Mouse (Mus musculus) G1E (cell line): Measurements from ENCODE around the gene Gm813. TPM values are rescaled to one million over a fixed set of nuclear protein-coding genes. Genes with fewer than 3 reads are reported as not detected.
A peak's percentile ranks its signal among the peaks of the same experiment; 100 is the strongest.

Source experiments
- ATAC-seq: 2 replicates; pipeline ENCODE4 v1.8.0; 2016; ENCODE audit warnings: mild to moderate bottlenecking; ENCODE audit not compliant: insufficient number of reproducible peaks, poor library complexity, low FRiP score, severe bottlenecking; ENCODE audit errors: extremely low read depth
- DNase-seq: peaks from one replicate; pipeline ENCODE4 v3.0.0; 2012; ENCODE audit warnings: low spot score
- H3K27me3 ChIP-seq: 2 replicates; pipeline ENCODE4 v1.6.1; 2012; ENCODE audit warnings: mild to moderate bottlenecking, low read length, inconsistent platforms; ENCODE audit not compliant: insufficient read depth
- H3K36me3 ChIP-seq: replicated peaks from 2 replicates; pipeline ENCODE3; 2012; ENCODE audit warnings: mild to moderate bottlenecking, inconsistent platforms
- H3K4me1 ChIP-seq: 2 replicates; pipeline ENCODE4 v1.6.1; 2012; ENCODE audit warnings: low read depth, low read length, inconsistent platforms, mixed read lengths; ENCODE audit not compliant: insufficient read depth
- H3K4me3 ChIP-seq: 2 replicates; pipeline ENCODE4 v1.5.1; 2012; ENCODE audit warnings: low read depth, mild to moderate bottlenecking, inconsistent platforms, low read length, moderate library complexity, mixed read lengths
- H3K9me3 ChIP-seq: replicated peaks from 2 replicates; pipeline ENCODE4 v1.6.1; 2012; ENCODE audit warnings: inconsistent platforms
- CTCF ChIP-seq: IDR thresholded peaks from 2 replicates; pipeline ENCODE4 v1.5.1; 2012; ENCODE audit warnings: low read depth, low read length, inconsistent platforms, mixed read lengths
- GATA1 ChIP-seq: IDR thresholded peaks from 2 replicates; pipeline ENCODE4 v1.6.1; 2012; ENCODE audit warnings: borderline replicate concordance, low read length, inconsistent platforms, mixed read lengths
- GATA2 ChIP-seq: IDR thresholded peaks from 2 replicates; pipeline ENCODE4 v1.6.1; 2012; ENCODE audit warnings: low read depth, low read length, inconsistent platforms, borderline replicate concordance
- POLR2AphosphoS5 ChIP-seq: IDR thresholded peaks from 2 replicates; pipeline ENCODE4 v1.6.1; 2012; ENCODE audit warnings: low read depth, low read length, inconsistent platforms; ENCODE audit not compliant: insufficient replicate concordance
- TAL1 ChIP-seq: conservative IDR thresholded peaks from 2 replicates; pipeline ENCODE4 v1.6.1; 2012; ENCODE audit warnings: low read depth, low read length, inconsistent platforms, mixed read lengths
- polyA plus RNA-seq: library from polyadenylated mRNA; stranded (reverse); fragments of >175 nt; gene quantifications from 2 replicates; pipeline ENCODE4 v1.2.3, GENCODE M21; 2012
- total RNA-seq, 2 experiments: library from RNA; stranded (forward) in 1 of 2; stranded (reverse) in 1 of 2; fragments of 200-1000 nt in 1 of 2; fragments of >200 nt in 1 of 2; fragmentation: Nextera tagmentation in 1 of 2; gene quantifications; 2 replicates each; pipeline ENCODE4 v1.2.3; 2014 to 2017

Gene Gm813
- total and polyA plus RNA-seq, 3 experiments, result 0.22 TPM; not detected in 2

GRCm38 (mm10) chr16:58622377-58622776, 5.6 kb upstream of the Gm813 start:
- TF ChIP-seq GATA1, result no peak
- TF ChIP-seq POLR2AphosphoS5, result no peak
- TF ChIP-seq GATA2, result no peak
- no peak for TF ChIP-seq CTCF
- TF ChIP-seq TAL1, result no peak

GRCm38 (mm10) chr16:58617346-58617745, 568 bp upstream of the Gm813 start:
- TF ChIP-seq CTCF (no peak), GATA2 (no peak), GATA1 (no peak), TAL1 (no peak), POLR2AphosphoS5 (no peak)
- Histone ChIP-seq H3K9me3 (no peaks in the 10 kb centered on the region), H3K27me3 (no peaks in the 10 kb centered on the region), H3K4me3 (no peak overlapping the region), H3K36me3 (no peaks in the 10 kb centered on the region), H3K4me1 (peaks cover 29% of the 10 kb centered on the region)
- DNase-seq (no peak), ATAC-seq (no peak)

More at GRCm38 (mm10) chr16:58622377-58622776, 5.6 kb upstream of the Gm813 start:
- DNase-seq (no peak), ATAC-seq (no peak)
- Histone ChIP-seq H3K27me3 (no peaks in the 10 kb centered on the region), H3K4me1 (peaks cover 50% of the 10 kb centered on the region), H3K9me3 (no peaks in the 10 kb centered on the region), H3K4me3 (no peak overlapping the region), H3K36me3 (no peaks in the 10 kb centered on the region)

GRCm38 (mm10) chr16:58612969-58613368, 3.8 kb downstream of the Gm813 start:
- no peaks in the 10 kb centered on the region for H3K9me3 ChIP-seq
- H3K4me3 ChIP-seq, result no peak overlapping the region
- TF ChIP-seq POLR2AphosphoS5, result no peak
- TF ChIP-seq CTCF, result no peak
- no peak for TF ChIP-seq GATA1
- no peak for TF ChIP-seq TAL1
- no peak for TF ChIP-seq GATA2
- no peaks in the 10 kb centered on the region for H3K27me3 ChIP-seq
- ATAC-seq, result no peak
- DNase-seq, result no peak
- peaks cover 29% of the 10 kb centered on the region for H3K4me1 ChIP-seq
- no peaks in the 10 kb centered on the region for H3K36me3 ChIP-seq

- Histone ChIP-seq H3K36me3 (no peaks in the 10 kb centered on the region), H3K27me3 (no peaks in the 10 kb centered on the region), H3K4me3 (peak overlapping the region; percentile 33; the same call in 1 of the 2 replicates), H3K4me1 (peaks cover 47% of the 10 kb centered on the region), H3K9me3 (no peaks in the 10 kb centered on the region)
- DNase-seq, result no peak
- ATAC-seq, result no peak
- TF ChIP-seq CTCF, result no peak
Observed at GRCm38 (mm10) chr16:58607101-58607500, 9.7 kb downstream of the Gm813 start.

DNA sequence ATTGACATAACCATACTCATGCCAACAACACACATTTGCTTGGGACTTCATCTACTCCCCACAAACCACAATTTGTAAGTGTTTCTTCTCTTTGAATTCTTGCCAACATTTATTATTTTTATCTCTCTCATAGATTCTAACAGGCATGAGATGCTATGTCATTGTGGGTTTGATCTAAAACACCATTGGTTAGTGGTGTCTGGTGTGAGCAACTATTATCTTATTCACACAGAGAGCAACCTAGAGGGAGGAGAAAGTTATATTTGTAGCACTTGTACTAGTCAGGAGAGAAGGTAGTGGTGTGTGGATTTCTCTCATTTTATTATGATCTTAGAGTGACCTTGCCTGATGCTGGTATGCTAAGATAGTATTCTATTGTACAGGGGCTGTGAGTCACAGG, 12.1 kb downstream of the Gm813 start:
- DNase-seq (peak; percentile 43), ATAC-seq (peak; percentile 81)
- no peaks in the 10 kb centered on the region for H3K27me3 ChIP-seq
- H3K36me3 ChIP-seq, result no peaks in the 10 kb centered on the region
- TF ChIP-seq GATA2 (no peak), TAL1 (peak; percentile 73)
- peaks cover 52% of the 10 kb centered on the region for H3K4me1 ChIP-seq
- H3K4me3 ChIP-seq, result no peak overlapping the region
- H3K9me3 ChIP-seq, result no peaks in the 10 kb centered on the region

DNA sequence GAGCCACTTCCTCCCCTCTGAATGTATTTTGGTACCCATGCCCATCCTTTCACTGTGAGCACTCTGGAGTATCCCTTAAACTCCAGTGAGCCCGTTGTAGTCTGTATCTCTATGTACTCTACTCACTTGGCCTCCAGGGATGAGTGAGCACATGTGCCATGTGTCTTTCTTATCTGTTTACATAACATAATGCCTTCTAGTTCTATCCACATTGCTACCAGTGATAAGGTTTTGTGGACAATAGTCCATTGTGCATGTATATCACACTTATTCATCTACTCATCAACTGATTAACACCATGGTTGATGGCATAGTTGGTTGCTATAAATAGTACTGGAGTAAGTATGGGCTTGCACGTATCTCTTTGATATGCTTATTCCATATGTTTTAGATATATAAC, 12.9 kb downstream of the Gm813 start:
- no peaks in the 10 kb centered on the region for H3K36me3 ChIP-seq
- H3K4me1 ChIP-seq, result peaks cover 57% of the 10 kb centered on the region
- ATAC-seq (peak; percentile 83), DNase-seq (no peak)
- no peak overlapping the region for H3K4me3 ChIP-seq
- TF ChIP-seq GATA2 (no peak), TAL1 (peak; percentile 80)
- no peaks in the 10 kb centered on the region for H3K27me3 ChIP-seq
- no peaks in the 10 kb centered on the region for H3K9me3 ChIP-seq

- Histone ChIP-seq H3K4me1 (peaks cover 38% of the 10 kb centered on the region), H3K36me3 (no peaks in the 10 kb centered on the region), H3K27me3 (no peaks in the 10 kb centered on the region), H3K4me3 (no peak overlapping the region), H3K9me3 (no peaks in the 10 kb centered on the region)
- TF ChIP-seq TAL1 (no peak), POLR2AphosphoS5 (no peak)
- no peak for DNase-seq
- ATAC-seq, result no peak
Observed at GRCm38 (mm10) chr16:58600846-58601245, 15.9 kb downstream of the Gm813 start.
